Mouse (Mus musculus): ENCODE measurements at regions not wholly inside any gene's neighbourhood (a gene's known extent, or its start where the extent isn't known, plus 50 kb on each side); places are given as distances from the start of the nearest gene placed in this dataset.

DNA sequence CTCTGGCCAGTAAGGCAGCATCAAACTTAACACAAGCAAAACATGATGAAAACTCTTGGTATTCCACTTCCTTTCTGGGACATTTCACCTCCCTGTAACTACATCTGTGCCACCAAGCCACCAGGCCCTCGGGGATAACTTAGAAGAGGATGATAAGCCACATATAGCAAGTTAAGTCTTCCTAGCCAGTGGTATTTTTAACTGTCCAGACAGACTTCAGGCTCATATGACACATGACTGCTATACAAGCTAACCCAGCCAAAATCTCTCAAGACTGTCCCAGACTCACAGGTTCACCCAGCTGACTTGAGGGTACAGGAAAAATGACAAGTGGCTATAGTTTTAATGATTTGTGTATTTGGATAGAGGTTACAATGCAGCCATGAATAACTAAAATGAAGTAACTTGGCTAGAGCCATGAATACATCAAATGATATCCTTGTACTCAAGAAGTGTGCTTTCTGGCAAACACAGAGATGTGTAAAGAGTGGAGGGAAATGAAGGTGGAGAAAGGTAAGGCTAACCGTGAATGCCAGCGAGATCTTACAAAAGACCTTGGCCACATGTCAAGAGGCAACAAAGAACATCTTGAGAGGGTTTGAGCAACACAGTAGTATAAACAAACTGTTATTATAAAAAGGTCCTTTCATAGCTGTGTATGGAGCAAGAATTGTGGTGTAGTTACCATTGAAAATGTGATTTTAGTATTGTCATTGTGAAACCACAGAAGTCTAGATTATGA is 122.6 kb upstream of the Usp24 start:
- Histone ChIP-seq H3K4me1 (ENCODE audit: control insufficient read depth, insufficient read depth, low read length) (no peaks in the 10 kb centered on the region), H3K4me3 (replicated peaks; ENCODE audit: control insufficient read depth, low read depth, low read length) (no peak overlapping the region), H3K27ac (ENCODE audit: control insufficient read depth, insufficient read depth, low read depth, low read length, poor library complexity) (no peak overlapping the region)
- TF ChIP-seq CTCF (IDR thresholded peaks at IDR 0.05; ENCODE audit: control insufficient read depth, insufficient read depth, low read length) (no peak), POLR2A (IDR thresholded peaks at IDR 0.05; ENCODE audit: borderline replicate concordance, control insufficient read depth, low read depth, low read length) (no peak)
- WGBS = 72% methylated on average over 3 of the region's 3 CpGs

DNA sequence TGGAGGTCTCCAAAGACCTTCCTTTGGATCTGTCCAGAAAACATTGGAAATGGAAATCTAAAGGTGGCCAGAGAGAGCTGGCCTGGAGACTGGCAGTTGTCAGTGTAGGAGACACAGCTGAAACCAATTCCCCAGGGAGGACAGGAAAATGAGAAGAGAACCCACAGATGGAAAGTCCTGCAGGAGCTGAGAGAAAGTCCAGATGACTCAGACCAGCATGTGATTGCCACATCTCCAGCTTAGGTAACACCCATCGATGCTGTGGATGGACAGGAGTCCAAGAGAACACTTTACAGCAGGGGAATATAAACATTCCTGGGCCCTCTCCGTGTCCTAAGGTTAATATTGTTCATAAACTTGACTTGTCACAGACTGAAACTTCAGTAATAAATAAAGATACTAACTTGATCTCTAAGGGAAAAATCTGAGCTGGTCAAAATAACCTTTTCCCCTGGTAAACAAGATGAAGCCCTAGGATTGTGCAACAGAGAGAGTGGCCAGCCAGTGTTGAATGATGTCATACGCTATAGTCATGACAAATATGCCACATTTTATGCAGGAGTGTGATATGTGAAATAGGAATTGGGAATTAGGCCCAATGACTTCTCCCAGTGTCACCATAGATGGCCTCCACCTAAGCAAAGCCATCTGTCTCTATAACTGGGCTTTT is 120.4 kb upstream of the Usp24 start:
- Histone ChIP-seq H3K4me3 (replicated peaks; ENCODE audit: control insufficient read depth, low read depth, low read length) (no peak overlapping the region), H3K4me1 (ENCODE audit: control insufficient read depth, insufficient read depth, low read length) (no peaks in the 10 kb centered on the region), H3K27ac (ENCODE audit: control insufficient read depth, insufficient read depth, low read depth, low read length, poor library complexity) (no peak overlapping the region)
- TF ChIP-seq CTCF (IDR thresholded peaks at IDR 0.05; ENCODE audit: control insufficient read depth, insufficient read depth, low read length) = no peak
- no peak for TF ChIP-seq POLR2A (IDR thresholded peaks at IDR 0.05; ENCODE audit: borderline replicate concordance, control insufficient read depth, low read depth, low read length)
- WGBS = 64% methylated on average over 3 of the region's 3 CpGs

DNA sequence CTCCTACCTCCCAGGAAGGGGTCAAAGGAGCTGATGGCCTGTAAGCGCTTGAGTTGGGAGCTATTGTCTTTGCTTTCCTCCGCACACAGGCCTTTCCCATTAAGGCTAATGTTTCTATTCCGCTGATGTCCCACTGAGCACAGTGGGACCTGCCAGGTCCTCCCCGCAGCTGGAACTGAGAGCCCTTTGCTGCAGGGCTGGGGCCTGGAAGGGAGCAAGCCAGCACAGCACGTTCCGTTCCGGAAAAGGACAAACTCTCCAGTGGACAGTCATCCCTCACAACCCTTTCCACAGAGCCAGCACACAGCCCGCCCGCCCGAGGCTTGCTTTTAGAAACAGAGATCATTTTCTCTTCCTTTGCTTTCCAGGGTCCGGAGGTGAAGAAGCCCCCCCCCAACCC is 116.2 kb upstream of the Usp24 start:
- no peak overlapping the region for H3K4me3 ChIP-seq (replicated peaks; ENCODE audit: control insufficient read depth, low read depth, low read length)
- H3K4me1 ChIP-seq (ENCODE audit: control insufficient read depth, insufficient read depth, low read length) = no peaks in the 10 kb centered on the region
- H3K27ac ChIP-seq (ENCODE audit: control insufficient read depth, insufficient read depth, low read depth, low read length, poor library complexity) = no peak overlapping the region
- 83% methylated on average over 11 of the region's 11 CpGs for WGBS
- TF ChIP-seq CTCF (IDR thresholded peaks at IDR 0.05; ENCODE audit: control insufficient read depth, insufficient read depth, low read length) (no peak), POLR2A (IDR thresholded peaks at IDR 0.05; ENCODE audit: borderline replicate concordance, control insufficient read depth, low read depth, low read length) (no peak)

DNA sequence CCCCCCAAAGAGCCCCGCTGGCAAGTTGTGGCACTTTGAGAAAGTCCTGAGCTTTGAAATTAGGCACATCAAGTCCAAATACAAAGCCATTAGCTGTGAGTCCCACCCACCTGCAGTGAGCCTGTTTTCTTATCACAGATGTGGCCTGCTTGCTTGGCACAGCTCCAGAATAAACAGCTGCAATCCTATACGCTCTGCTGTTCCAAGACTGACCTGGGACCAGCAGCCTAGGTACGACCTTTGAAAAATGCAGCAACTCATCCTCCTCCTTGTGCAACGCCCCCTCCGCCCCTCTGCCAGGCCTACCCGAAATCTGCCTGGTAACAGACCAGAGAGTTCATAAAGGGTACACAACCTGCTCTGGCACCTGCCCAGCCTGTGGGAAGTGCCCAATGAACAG is 115.8 kb upstream of the Usp24 start:
- 74% methylated on average over 6 of the region's 6 CpGs for WGBS
- H3K4me1 ChIP-seq (ENCODE audit: control insufficient read depth, insufficient read depth, low read length) = no peaks in the 10 kb centered on the region
- H3K4me3 ChIP-seq (replicated peaks; ENCODE audit: control insufficient read depth, low read depth, low read length) = no peak overlapping the region
- TF ChIP-seq CTCF (IDR thresholded peaks at IDR 0.05; ENCODE audit: control insufficient read depth, insufficient read depth, low read length) (no peak), POLR2A (IDR thresholded peaks at IDR 0.05; ENCODE audit: borderline replicate concordance, control insufficient read depth, low read depth, low read length) (no peak)
- H3K27ac ChIP-seq (ENCODE audit: control insufficient read depth, insufficient read depth, low read depth, low read length, poor library complexity) = no peak overlapping the region

DNA sequence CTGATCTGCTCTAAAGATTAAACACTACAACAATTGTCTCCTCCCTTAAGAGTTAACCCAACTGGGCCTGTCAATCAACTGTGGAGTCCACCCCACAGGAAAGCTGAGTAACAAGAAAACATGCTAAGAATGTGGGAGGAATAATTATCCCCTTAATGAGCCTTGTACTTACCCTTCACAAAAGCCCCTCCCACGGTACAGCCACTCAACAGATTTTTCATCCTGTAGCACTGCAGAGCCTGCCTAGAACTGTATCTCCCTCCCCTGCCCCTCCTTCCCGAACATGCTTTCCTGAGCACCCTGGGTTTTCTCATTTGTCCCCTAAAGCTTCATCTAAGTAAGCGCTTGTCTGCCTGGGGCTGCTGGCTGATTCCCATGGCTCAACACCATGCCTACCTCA is 113.5 kb upstream of the Usp24 start:
- Histone ChIP-seq H3K4me3 (replicated peaks; ENCODE audit: control insufficient read depth, low read depth, low read length) (no peak overlapping the region), H3K4me1 (ENCODE audit: control insufficient read depth, insufficient read depth, low read length) (no peaks in the 10 kb centered on the region), H3K27ac (ENCODE audit: control insufficient read depth, insufficient read depth, low read depth, low read length, poor library complexity) (no peak overlapping the region)
- WGBS = 67% methylated on average over 3 of the region's 3 CpGs
- TF ChIP-seq CTCF (IDR thresholded peaks at IDR 0.05; ENCODE audit: control insufficient read depth, insufficient read depth, low read length) = no peak
- no peak for TF ChIP-seq POLR2A (IDR thresholded peaks at IDR 0.05; ENCODE audit: borderline replicate concordance, control insufficient read depth, low read depth, low read length)

DNA sequence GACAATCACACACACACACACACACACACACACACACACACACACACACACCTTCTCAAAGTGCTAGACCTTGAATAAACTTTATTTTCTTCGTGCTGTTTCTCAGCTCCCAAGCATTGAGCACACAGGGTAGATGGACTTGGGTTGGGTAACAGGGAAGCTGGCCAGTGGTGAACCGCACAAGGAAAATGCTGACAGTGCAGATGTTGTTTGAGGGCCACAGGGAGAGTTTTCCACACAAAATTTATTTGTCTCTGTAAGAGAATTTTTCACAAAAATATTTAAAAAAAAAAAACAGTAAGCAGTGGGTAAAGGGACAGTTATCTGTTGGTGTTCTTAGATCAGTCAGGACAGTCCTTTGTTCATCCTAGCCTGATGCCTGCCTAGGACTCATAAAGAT is 110.8 kb upstream of the Usp24 start:
- 80% methylated on average over 2 of the region's 2 CpGs for WGBS
- Histone ChIP-seq H3K4me1 (ENCODE audit: control insufficient read depth, insufficient read depth, low read length) (no peaks in the 10 kb centered on the region), H3K27ac (ENCODE audit: control insufficient read depth, insufficient read depth, low read depth, low read length, poor library complexity) (no peak overlapping the region), H3K4me3 (replicated peaks; ENCODE audit: control insufficient read depth, low read depth, low read length) (no peak overlapping the region)
- TF ChIP-seq POLR2A (IDR thresholded peaks at IDR 0.05; ENCODE audit: borderline replicate concordance, control insufficient read depth, low read depth, low read length) = no peak
- TF ChIP-seq CTCF (IDR thresholded peaks at IDR 0.05; ENCODE audit: control insufficient read depth, insufficient read depth, low read length) = no peak

DNA sequence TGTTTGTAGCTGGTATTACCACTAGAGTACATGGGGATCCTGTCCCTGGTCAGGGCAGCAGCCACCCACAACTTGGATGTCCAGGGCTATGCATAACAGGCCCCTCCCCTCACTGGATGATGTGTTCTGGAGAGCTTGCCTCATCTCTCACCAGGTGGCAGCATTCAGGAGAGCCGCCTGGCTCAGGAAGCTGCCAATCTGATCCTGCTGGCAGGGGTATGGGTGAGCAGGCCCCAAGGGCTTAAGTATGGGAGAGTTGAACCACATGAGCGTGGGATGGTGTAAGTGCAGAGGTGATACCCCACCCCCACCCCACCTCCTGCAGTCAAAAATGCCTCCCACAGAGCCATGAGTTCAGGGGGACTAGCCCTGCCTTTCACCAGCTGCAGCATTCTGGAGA is 110.0 kb upstream of the Usp24 start:
- no peaks in the 10 kb centered on the region for H3K4me1 ChIP-seq (ENCODE audit: control insufficient read depth, insufficient read depth, low read length)
- WGBS = 58% methylated on average over 2 of the region's 2 CpGs
- no peak for TF ChIP-seq CTCF (IDR thresholded peaks at IDR 0.05; ENCODE audit: control insufficient read depth, insufficient read depth, low read length)
- no peak for TF ChIP-seq POLR2A (IDR thresholded peaks at IDR 0.05; ENCODE audit: borderline replicate concordance, control insufficient read depth, low read depth, low read length)
- H3K4me3 ChIP-seq (replicated peaks; ENCODE audit: control insufficient read depth, low read depth, low read length) = no peak overlapping the region
- no peak overlapping the region for H3K27ac ChIP-seq (ENCODE audit: control insufficient read depth, insufficient read depth, low read depth, low read length, poor library complexity)

DNA sequence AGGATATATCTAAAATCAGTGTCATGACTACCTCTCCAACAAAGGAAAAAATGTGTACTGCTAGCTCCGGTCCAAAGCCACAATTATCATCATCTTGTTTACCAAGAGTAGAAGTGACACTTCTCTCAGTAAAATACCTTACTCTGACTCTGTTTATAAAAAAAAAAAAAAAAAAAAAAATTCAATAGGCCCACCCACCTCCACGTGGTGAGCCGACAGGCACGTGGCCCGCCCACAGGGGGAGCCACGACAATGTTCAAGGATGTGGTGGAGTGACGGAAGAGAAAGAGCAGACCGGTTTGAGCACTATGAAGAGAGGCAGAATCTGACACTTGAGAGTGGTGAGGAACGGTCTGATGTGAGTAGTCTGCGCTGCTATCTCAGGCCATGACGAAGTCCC is 106.5 kb upstream of the Usp24 start:
- H3K4me1 ChIP-seq (ENCODE audit: control insufficient read depth, insufficient read depth, low read length) = no peaks in the 10 kb centered on the region
- H3K27ac ChIP-seq (ENCODE audit: control insufficient read depth, insufficient read depth, low read depth, low read length, poor library complexity) = no peak overlapping the region
- H3K4me3 ChIP-seq (replicated peaks; ENCODE audit: control insufficient read depth, low read depth, low read length) = no peak overlapping the region
- TF ChIP-seq CTCF (IDR thresholded peaks at IDR 0.05; ENCODE audit: control insufficient read depth, insufficient read depth, low read length) (no peak), POLR2A (IDR thresholded peaks at IDR 0.05; ENCODE audit: borderline replicate concordance, control insufficient read depth, low read depth, low read length) (no peak)
- 73% methylated on average over 11 of the region's 11 CpGs for WGBS
